Mouse (Mus musculus) mouse embryonic stem cell (cell line): Measurements from ENCODE around the gene Prr13.

Experiments
- in situ Hi-C, 2 experiments: fragments of 300-500 bp; cut with MboI; formaldehyde crosslinking; loops; 1 replicate in 1 of 2; 3 replicates in 1 of 2; pipeline ENCODE4 v1.14.3; 2019 to 2020; ENCODE audit warnings: low sequenced_read_pairs in 2 of 2, low pct_unique_long_range_greater_than_20kb in 1 of 2, mixed read lengths in 1 of 2; ENCODE audit not compliant: unreplicated experiment in 1 of 2

Prr13 gene

GRCm38 (mm10) chr15:102458904-102459317, at the start of gene Prr13:
Prr13 (plus strand) TSS chr15:102459028.
- in situ Hi-C loops: no loop called here

DNA sequence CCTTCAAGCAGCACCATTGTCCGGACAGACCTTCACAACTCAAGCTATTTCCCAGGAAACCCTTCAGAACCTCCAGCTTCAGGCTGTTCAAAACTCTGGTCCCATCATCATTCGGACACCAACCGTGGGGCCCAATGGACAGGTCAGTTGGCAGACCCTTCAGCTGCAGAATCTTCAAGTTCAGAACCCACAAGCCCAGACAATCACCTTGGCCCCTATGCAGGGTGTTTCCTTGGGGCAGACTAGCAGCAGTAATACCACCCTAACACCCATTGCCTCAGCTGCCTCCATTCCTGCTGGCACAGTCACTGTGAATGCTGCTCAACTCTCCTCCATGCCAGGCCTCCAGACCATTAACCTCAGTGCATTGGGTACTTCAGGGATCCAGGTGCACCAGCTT, 49.5 kb upstream of the Prr13 start:
- in situ Hi-C loops: no loop called here

DNA sequence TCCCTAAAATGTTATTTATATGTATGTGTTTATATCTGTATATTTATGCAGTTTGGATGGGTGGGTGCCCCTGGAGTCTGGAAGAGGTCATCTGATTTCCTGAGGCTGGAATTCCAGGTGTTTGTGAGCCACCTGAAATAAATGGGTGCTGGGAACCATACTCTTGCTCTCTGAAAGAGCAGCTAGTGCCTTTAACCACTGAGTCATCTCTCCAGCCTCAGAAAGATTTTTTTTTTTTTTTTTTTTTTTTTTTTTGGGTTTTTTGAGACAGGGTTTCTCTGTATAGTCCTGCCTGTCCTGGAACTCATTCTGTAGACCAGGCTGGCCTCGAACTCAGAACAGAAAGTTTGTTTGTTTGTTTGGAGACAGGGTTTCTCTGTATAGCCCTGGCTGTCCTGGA, 47.8 kb upstream of the Prr13 start:
- in situ Hi-C loops: no loop called here

DNA sequence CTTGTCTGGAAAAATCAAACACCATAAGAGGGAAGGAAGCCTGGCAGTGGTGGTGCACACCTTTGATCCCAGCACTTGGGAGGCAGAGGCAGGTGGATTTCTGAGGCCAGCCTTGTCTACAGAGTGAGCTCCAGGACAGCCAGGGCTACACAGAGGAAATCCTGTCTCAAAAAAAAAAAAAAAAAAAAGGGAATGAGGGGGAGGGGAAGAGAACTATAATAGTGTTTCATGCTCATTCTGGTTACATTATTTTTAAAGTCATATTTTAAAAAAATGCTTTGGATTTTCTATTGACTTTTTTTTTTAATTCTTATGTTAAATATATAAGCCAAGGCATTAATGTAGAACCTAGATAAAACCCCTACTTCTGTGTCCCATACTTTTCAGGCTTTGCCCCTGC, 45.1 kb upstream of the Prr13 start:
- in situ Hi-C loops: no loop called here

DNA sequence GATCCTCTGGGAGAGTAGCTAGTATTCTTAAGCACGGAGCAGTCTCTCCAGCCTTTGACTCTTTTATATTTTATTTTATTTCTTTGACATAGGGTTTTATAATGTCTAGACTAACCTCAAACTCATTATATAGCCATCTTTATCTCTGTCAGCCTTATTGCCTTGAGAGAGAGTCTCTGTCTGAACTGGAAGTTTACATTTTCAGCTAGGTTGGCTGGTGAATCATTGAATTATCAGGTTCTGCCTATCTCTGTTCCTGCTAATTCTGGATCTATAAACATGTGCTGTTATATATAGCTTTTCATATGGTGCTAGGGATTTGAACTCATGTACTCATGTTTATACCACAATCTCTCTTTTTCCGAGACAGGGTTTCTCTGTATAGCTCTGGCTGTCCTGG, 41.3 kb upstream of the Prr13 start:
- in situ Hi-C loops: no loop called here

DNA sequence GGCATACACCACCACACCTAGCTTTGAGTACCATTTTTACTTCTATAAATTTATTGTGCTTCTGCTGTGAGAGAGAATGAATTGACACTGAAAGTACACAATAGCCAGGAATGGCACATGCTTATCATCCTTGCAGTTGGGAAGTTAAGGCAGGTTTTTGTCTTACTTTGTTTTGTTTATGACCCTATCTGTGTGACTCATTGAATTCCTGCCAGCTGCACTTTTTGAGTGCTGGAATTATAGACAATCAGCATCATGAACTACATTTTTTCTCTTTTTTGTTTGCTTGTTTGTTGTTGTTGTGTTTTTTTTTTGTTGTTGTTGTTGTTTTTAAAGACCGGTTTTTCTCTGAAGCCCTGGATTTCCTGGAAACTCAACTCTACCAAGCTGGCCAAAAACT, 37.8 kb upstream of the Prr13 start:
- in situ Hi-C loops: no loop called here

DNA sequence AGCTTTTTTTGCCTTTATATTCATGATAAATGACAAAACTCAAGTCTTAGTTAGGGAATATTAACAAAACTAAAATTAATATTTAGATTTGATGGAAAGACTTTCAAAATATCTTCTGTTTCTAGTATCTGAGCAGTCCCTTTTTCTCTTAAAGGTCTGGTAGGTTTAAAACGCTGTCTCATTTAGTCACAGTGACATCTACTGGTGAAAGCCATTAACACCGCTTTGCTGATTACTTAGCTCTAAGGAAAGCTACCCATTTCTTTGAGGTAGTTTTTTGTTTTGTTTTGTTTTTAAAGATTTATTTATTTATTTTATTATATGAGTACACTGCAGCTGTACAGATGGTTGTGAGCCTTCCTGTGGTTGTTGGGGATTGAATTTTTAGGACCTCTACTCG, 37.4 kb upstream of the Prr13 start:
- in situ Hi-C loops: no loop called here

- in situ Hi-C loops: no loop called here
Measured at GRCm38 (mm10) chr15:102423602-102424240, 35.1 kb upstream of the Prr13 start.

DNA sequence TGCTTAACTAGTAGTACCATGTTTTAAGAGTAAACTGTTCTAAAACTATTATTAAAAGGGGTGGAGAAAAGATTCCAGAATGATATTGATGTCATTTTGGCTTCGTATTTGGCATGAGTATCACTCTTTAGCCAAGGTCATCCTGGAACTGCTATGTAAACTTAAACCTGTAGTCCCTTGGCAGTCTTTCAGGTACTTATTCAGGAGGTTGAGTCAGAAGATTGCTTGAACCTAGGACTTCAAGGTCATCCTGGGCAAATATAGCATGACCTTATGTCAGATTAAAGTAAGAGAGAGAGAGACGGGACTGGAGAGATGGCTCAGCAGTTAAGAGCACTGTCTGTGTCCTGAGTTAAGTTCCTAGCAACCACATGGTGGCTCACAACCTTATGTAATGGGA, 34.2 kb upstream of the Prr13 start:
- in situ Hi-C loops: loop anchor here in 1 of 2 experiments (5.0 kb wide), 1 partner anchor 68 kb away; no protein-coding TSS in a partner anchor

DNA sequence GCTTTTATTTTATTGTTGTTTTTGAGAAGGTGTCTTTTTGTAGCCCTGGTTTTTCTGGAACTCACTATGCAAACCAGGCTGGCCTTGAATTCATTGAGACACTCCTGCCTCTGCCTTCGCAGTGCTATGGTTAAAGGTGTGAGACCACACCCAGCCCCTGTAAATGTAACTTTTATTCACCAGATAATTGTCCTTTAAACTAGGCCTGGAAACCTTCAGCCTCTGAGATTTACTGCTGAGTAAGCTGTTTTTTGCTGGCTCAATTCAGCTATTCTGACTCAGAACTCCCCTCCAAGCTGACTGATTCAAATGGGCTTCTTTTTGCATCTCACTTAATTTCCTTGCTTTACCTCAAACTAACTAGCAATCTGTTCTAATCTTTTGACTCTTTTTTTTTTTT, 31.9 kb upstream of the Prr13 start:
- in situ Hi-C loops: loop anchor here in 1 of 2 experiments (5.0 kb wide), 1 partner anchor 65 kb away; no protein-coding TSS in a partner anchor

GRCm38 (mm10) chr15:102432046-102432445, 26.8 kb upstream of the Prr13 start:
- in situ Hi-C loops: no loop called here

DNA sequence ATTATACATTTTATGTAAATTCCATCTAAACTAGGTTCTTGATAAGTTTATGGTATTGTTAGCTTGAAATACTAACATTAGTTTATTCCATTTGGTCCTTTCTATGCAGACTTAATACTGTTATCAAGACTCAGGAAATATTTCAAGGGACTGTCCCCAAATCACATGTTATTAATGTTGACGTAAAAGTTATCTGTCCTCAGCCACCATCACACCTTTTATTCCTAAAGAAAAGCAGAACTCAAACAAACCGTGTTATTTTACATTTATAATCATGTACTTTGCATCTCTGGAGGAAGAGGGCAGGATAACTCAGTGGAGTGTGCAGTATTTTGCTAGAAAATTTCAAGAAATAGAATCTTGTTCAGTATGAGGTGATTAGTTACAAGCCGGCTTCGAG, 25.7 kb upstream of the Prr13 start:
- in situ Hi-C loops: no loop called here

- in situ Hi-C loops: no loop called here
Measured at GRCm38 (mm10) chr15:102442490-102442889, 16.3 kb upstream of the Prr13 start.

GRCm38 (mm10) chr15:102445146-102445545, 13.7 kb upstream of the Prr13 start, which contains the start of gene Amhr2:
Amhr2 (plus strand) TSS chr15:102445367.
- in situ Hi-C loops: no loop called here

DNA sequence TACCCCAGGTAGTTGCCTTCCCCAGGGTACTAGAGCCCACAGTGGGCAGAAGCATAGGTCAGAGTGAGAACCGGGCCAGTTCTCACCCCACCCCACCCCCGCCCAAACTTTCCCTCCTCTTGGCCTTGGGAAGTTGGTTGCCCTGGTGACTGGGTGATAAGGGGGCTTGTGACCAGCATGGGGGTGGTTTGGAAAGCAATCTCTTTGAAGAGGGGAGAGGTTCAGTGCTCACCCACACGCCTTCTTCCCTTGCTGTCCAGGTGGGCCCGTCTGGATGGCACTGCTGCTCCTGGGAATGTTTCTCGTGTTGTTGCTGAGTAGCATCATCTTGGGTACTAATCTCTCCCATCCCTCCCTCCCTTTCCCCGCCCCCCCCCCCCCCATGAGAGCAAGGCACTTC, 12.4 kb upstream of the Prr13 start:
- in situ Hi-C loops: no loop called here

- in situ Hi-C loops: no loop called here
Measured at GRCm38 (mm10) chr15:102449366-102449765, 9.5 kb upstream of the Prr13 start.

DNA sequence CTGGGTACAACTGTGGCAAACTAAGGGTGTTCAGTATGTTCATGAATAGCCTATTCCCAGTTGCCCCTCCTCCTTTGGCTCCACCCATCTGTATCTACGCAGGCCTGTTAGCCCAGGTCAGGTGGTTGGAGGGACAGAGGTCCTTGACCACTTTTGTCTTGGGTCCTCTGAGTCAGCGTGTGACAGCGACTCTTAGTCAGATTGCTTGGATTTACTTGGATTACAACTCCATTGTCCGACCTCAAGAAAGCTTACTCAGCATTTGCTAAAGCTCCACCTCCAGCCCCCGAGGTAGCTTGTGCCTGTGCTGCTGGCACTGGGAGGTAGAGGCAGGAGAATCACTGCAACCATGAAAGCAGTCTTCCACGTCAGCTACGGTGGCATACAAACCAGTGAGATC, 7.9 kb upstream of the Prr13 start:
- in situ Hi-C loops: no loop called here

GRCm38 (mm10) chr15:102451666-102452430, 7.0 kb upstream of the Prr13 start:
- in situ Hi-C loops: no loop called here

GRCm38 (mm10) chr15:102455993-102456392, 2.8 kb upstream of the Prr13 start:
- in situ Hi-C loops: no loop called here
